Mouse (Mus musculus) cerebellum, adult 9-10 months (tissue): Measurements from ENCODE around the gene D630023F18Rik.
A peak's percentile ranks its signal among the peaks of the same experiment; 100 is the strongest.

Source experiments
- DNase-seq: peaks from one replicate; pipeline ENCODE4 v3.0.0; 2022

The D630023F18Rik gene

GRCm38 (mm10) chr1:65122574-65123372 is at the start of gene D630023F18Rik:
Gene D630023F18Rik (minus strand): TSS chr1:65123214.
- no peak for DNase-seq

- no peak for DNase-seq
These were observed 48.6 kb upstream of the D630023F18Rik start for GRCm38 (mm10) chr1:65171579-65171978.

- no peak for DNase-seq
These were observed 46.9 kb upstream of the D630023F18Rik start for GRCm38 (mm10) chr1:65169947-65170346.

GRCm38 (mm10) chr1:65169536-65169935 is 46.5 kb upstream of the D630023F18Rik start:
- no peak for DNase-seq

- no peak for DNase-seq
These were observed 44.5 kb upstream of the D630023F18Rik start for GRCm38 (mm10) chr1:65167496-65167895.

- DNase-seq, result no peak
These were observed 39.2 kb upstream of the D630023F18Rik start for GRCm38 (mm10) chr1:65162210-65162609.

- no peak for DNase-seq
These were observed 33.1 kb upstream of the D630023F18Rik start for GRCm38 (mm10) chr1:65156111-65156510.

- no peak for DNase-seq
These were observed 31.8 kb upstream of the D630023F18Rik start for GRCm38 (mm10) chr1:65154814-65155213.

- DNase-seq, result no peak
These were observed 25.0 kb upstream of the D630023F18Rik start for GRCm38 (mm10) chr1:65147971-65148370.

- DNase-seq, result no peak
These were observed 24.3 kb upstream of the D630023F18Rik start for GRCm38 (mm10) chr1:65147326-65147725.

- no peak for DNase-seq
These were observed 23.6 kb upstream of the D630023F18Rik start for GRCm38 (mm10) chr1:65146601-65147000.

GRCm38 (mm10) chr1:65144783-65145182 is 21.8 kb upstream of the D630023F18Rik start:
- no peak for DNase-seq

- no peak for DNase-seq
These were observed 14.5 kb upstream of the D630023F18Rik start for GRCm38 (mm10) chr1:65137560-65137959.

GRCm38 (mm10) chr1:65132833-65133232 is 9.8 kb upstream of the D630023F18Rik start:
- no peak for DNase-seq

- no peak for DNase-seq
These were observed 8.7 kb upstream of the D630023F18Rik start for GRCm38 (mm10) chr1:65131671-65132070.

- DNase-seq, result no peak
These were observed 7.2 kb upstream of the D630023F18Rik start for GRCm38 (mm10) chr1:65130226-65130625.

- no peak for DNase-seq
These were observed 6.7 kb upstream of the D630023F18Rik start for GRCm38 (mm10) chr1:65129634-65130180.

GRCm38 (mm10) chr1:65119438-65119837 is 3.6 kb downstream of the D630023F18Rik start, which contains the start of gene Gm28845:
Gene Gm28845 (minus strand): TSS chr1:65119558.
- no peak for DNase-seq

GRCm38 (mm10) chr1:65118150-65118913 is 4.7 kb downstream of the D630023F18Rik start:
- DNase-seq, result no peak

GRCm38 (mm10) chr1:65113536-65114172 is 9.4 kb downstream of the D630023F18Rik start:
- no peak for DNase-seq

- DNase-seq, result no peak
These were observed 10.2 kb downstream of the D630023F18Rik start for GRCm38 (mm10) chr1:65112807-65113196.

GRCm38 (mm10) chr1:65112031-65112806 is 10.8 kb downstream of the D630023F18Rik start:
- peak; percentile 70 for DNase-seq
